Mouse (Mus musculus): ENCODE results near the gene Gimap4. TPM values are rescaled to one million over a fixed set of nuclear protein-coding genes. Genes with fewer than 3 reads are reported as not detected.

Gimap4 gene
- polyA plus RNA-seq, 1 experiment: 9.3 TPM

DNA sequence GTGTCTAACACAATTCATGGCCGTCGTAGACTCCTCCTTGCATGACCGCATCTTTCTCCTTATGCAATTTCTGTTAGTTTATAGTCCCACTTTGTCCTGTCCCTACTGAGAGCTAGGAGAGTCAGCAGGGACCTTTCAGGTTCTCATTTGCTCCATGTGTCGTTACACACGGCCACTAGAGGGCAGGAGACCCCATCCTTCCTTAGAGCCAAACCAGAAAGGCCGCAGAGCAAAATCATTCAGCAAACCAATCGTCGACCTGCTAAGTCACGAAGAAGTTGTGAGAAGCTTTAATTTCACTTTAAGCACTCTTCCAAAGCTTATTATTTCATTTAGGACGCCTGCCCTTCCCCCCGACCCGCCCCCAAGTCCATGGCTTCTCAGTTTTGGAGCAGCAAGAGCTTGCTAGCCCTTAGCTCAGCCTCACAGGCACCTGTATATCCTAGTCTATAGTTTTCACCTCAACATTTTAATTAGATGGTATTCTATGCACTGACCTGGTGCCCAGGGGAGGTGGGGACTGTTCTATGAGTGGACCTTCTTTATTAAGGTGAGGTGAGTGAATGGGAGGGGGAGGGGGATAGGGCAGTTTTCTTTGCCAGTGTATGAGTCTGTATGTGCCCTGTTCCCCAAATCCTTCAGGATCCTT is 38.6 kb upstream of the Gimap4 start:
- Histone ChIP-seq H3K4me3 (ENCODE audit: low read depth, low read length) (no peak overlapping the region), H3K4me1 (ENCODE audit: control insufficient read depth, insufficient read depth, insufficient read length, low read length) (peaks cover 6% of the 10 kb centered on the region), H3K27ac (ENCODE audit: insufficient read depth, low read depth, low read length) (no peak overlapping the region; the same call in 1 of the 2 replicates), H3K27me3 (ENCODE audit: control insufficient read depth, insufficient read depth, low read length) (no peaks in the 10 kb centered on the region), H3K36me3 (ENCODE audit: control insufficient read depth, insufficient read depth, low read length) (no peaks in the 10 kb centered on the region)
- TF ChIP-seq POLR2A (IDR thresholded peaks at IDR 0.05; ENCODE audit: low read depth, low read length): 0 out of 2 replicates have a peak, but pooled peaks have one; percentile 6
- TF ChIP-seq CTCF (IDR thresholded peaks at IDR 0.05; ENCODE audit: extremely low read depth, insufficient read length, insufficient replicate concordance, low read depth, low read length): peak; percentile 86; the same call in 1 of the 2 replicates
- 9% methylated on average over 12 of the region's 12 CpGs for WGBS

DNA sequence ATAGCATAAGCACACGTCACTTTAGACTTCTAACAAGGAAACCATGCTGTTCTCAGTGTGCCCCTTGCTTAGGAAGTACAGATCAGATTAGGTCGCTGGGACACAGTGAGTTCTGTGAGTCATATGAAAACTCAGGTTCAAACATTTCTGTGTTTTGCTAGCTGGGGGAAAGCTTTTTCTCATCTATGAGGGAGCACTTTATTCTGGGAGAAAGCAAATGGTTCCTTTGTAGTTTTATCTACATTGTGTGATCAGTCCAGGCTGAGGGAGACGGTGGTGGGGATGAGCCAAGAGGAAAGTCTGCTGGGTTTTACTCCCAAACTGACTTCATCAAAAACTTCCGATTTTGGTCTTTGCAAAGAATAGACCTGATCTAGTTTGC is 38.0 kb upstream of the Gimap4 start:
- WGBS: 87% methylated on average over 4 of the region's 4 CpGs
- no peaks in the 10 kb centered on the region for H3K36me3 ChIP-seq (ENCODE audit: control insufficient read depth, insufficient read depth, low read length)
- TF ChIP-seq POLR2A (IDR thresholded peaks at IDR 0.05; ENCODE audit: low read depth, low read length) (no peak), CTCF (IDR thresholded peaks at IDR 0.05; ENCODE audit: extremely low read depth, insufficient read length, insufficient replicate concordance, low read depth, low read length) (no peak)

DNA sequence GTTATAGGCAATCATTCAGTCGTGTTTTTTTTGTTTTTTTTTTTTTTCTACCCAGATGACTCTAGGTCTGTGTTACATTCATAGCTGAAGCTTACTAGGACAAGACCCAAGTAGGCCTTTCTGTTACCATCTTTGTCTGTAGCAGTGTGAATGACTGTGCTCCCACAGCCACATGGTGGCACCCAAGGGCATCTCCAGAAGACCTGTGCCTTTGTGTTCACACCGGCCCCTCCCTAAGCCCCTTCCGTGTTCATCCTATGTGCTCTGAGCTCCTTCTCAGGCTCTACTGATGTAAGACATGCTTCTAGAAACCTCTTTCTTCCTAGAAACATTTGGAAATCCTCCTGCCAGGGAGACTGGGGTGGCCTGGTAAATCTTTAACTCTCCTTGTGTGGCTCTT is 37.4 kb upstream of the Gimap4 start, which contains the start of gene Gimap8:
Gene Gimap8 (plus strand): TSS at position 240 of the 400 bp plus-strand sequence.
- TF ChIP-seq POLR2A (IDR thresholded peaks at IDR 0.05; ENCODE audit: low read depth, low read length) (no peak), CTCF (IDR thresholded peaks at IDR 0.05; ENCODE audit: extremely low read depth, insufficient read length, insufficient replicate concordance, low read depth, low read length) (peak; percentile 50; the same call in 1 of the 2 replicates)
- 18% methylated on average over 3 of the region's 3 CpGs for WGBS
- Histone ChIP-seq H3K36me3 (ENCODE audit: control insufficient read depth, insufficient read depth, low read length) (peaks cover 2% of the 10 kb centered on the region; the same call in 1 of the 2 replicates), H3K4me3 (ENCODE audit: low read depth, low read length) (peak within 1 kb of the TSS; percentile 46), H3K27me3 (ENCODE audit: control insufficient read depth, insufficient read depth, low read length) (no peaks in the 10 kb centered on the region), H3K4me1 (ENCODE audit: control insufficient read depth, insufficient read depth, insufficient read length, low read length) (peaks cover 6% of the 10 kb centered on the region), H3K27ac (ENCODE audit: insufficient read depth, low read depth, low read length) (peak within 1 kb of the TSS; percentile 52)

More for the DNA sequence above, 38.0 kb upstream of the Gimap4 start:
- no peak overlapping the region for H3K4me3 ChIP-seq (ENCODE audit: low read depth, low read length)
- peaks cover 6% of the 10 kb centered on the region for H3K4me1 ChIP-seq (ENCODE audit: control insufficient read depth, insufficient read depth, insufficient read length, low read length)
- H3K27ac ChIP-seq (ENCODE audit: insufficient read depth, low read depth, low read length): no peak overlapping the region
- H3K27me3 ChIP-seq (ENCODE audit: control insufficient read depth, insufficient read depth, low read length): no peaks in the 10 kb centered on the region

DNA sequence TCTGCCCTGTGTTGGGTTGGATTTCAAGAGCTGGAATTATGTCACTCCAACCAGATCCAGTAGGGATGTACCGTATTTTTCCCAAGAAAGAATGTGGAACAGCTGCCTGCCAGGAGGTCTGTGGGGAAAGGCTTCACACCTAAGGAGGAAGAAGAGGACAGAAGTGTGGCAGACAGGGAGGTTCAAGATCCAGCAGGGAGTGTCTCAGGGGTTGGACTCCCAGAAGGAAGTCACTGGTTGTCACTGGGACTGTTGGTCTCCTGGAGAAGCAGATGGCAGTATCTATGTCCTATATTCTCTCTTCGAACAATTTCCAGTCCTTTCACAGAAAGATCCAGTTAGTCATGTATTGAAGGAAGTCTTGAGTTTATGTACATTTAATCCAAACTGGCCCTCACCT is 36.7 kb upstream of the Gimap4 start:
- WGBS: 59% methylated on average over 2 of the region's 2 CpGs
- TF ChIP-seq CTCF (IDR thresholded peaks at IDR 0.05; ENCODE audit: extremely low read depth, insufficient read length, insufficient replicate concordance, low read depth, low read length) (no peak), POLR2A (IDR thresholded peaks at IDR 0.05; ENCODE audit: low read depth, low read length) (no peak)
- Histone ChIP-seq H3K27me3 (ENCODE audit: control insufficient read depth, insufficient read depth, low read length) (no peaks in the 10 kb centered on the region), H3K4me1 (ENCODE audit: control insufficient read depth, insufficient read depth, insufficient read length, low read length) (peaks cover 6% of the 10 kb centered on the region), H3K4me3 (ENCODE audit: low read depth, low read length) (peak overlapping the region; percentile 46), H3K36me3 (ENCODE audit: control insufficient read depth, insufficient read depth, low read length) (peaks cover 2% of the 10 kb centered on the region; the same call in 1 of the 2 replicates), H3K27ac (ENCODE audit: insufficient read depth, low read depth, low read length) (peak overlapping the region; percentile 52)

GRCm38 (mm10) chr6:48648779-48649178 is 35.6 kb upstream of the Gimap4 start:
- no peak overlapping the region for H3K27ac ChIP-seq (ENCODE audit: insufficient read depth, low read depth, low read length)

GRCm38 (mm10) chr6:48650041-48650440 is 34.3 kb upstream of the Gimap4 start:
- TF ChIP-seq CTCF (IDR thresholded peaks at IDR 0.05; ENCODE audit: extremely low read depth, insufficient read length, insufficient replicate concordance, low read depth, low read length) (no peak), POLR2A (IDR thresholded peaks at IDR 0.05; ENCODE audit: low read depth, low read length) (no peak)
- H3K27ac ChIP-seq (ENCODE audit: insufficient read depth, low read depth, low read length): no peak overlapping the region
- H3K27me3 ChIP-seq (ENCODE audit: control insufficient read depth, insufficient read depth, low read length): no peaks in the 10 kb centered on the region
- 91% methylated on average over 9 of the region's 9 CpGs for WGBS
- no peak overlapping the region for H3K4me3 ChIP-seq (ENCODE audit: low read depth, low read length)
- H3K36me3 ChIP-seq (ENCODE audit: control insufficient read depth, insufficient read depth, low read length): peaks cover 2% of the 10 kb centered on the region; the same call in 1 of the 2 replicates
- H3K4me1 ChIP-seq (ENCODE audit: control insufficient read depth, insufficient read depth, insufficient read length, low read length): peaks cover 6% of the 10 kb centered on the region

More at GRCm38 (mm10) chr6:48648779-48649178, 35.6 kb upstream of the Gimap4 start:
- peaks cover 6% of the 10 kb centered on the region for H3K4me1 ChIP-seq (ENCODE audit: control insufficient read depth, insufficient read depth, insufficient read length, low read length)
- 90% methylated on average over 4 of the region's 4 CpGs for WGBS
- no peak for TF ChIP-seq POLR2A (IDR thresholded peaks at IDR 0.05; ENCODE audit: low read depth, low read length)
- no peak for TF ChIP-seq CTCF (IDR thresholded peaks at IDR 0.05; ENCODE audit: extremely low read depth, insufficient read length, insufficient replicate concordance, low read depth, low read length)
- H3K36me3 ChIP-seq (ENCODE audit: control insufficient read depth, insufficient read depth, low read length): peaks cover 2% of the 10 kb centered on the region; the same call in 1 of the 2 replicates
- no peaks in the 10 kb centered on the region for H3K27me3 ChIP-seq (ENCODE audit: control insufficient read depth, insufficient read depth, low read length)
- no peak overlapping the region for H3K4me3 ChIP-seq (ENCODE audit: low read depth, low read length)

DNA sequence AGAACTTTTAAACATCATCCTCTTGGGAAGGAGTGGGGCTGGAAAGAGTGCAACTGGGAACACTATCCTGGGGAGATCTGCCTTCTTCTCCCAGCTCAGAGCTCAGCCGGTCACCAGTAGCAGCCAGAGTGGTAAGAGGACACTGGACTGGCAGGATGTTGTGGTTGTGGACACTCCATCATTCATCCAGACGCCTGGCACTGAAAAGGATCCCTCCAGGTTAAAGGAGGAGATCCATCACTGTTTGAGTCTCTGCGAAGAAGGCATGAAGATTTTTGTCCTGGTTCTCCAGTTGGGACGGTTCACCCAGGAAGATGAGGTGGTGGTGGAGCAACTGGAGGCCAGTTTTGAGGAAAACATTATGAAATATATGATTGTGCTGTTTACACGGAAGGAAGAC is 25.6 kb upstream of the Gimap4 start:
- WGBS: 80% methylated on average over 5 of the region's 5 CpGs
- Histone ChIP-seq H3K4me3 (ENCODE audit: low read depth, low read length) (no peak overlapping the region), H3K27me3 (ENCODE audit: control insufficient read depth, insufficient read depth, low read length) (no peaks in the 10 kb centered on the region), H3K27ac (ENCODE audit: insufficient read depth, low read depth, low read length) (no peak overlapping the region), H3K4me1 (ENCODE audit: control insufficient read depth, insufficient read depth, insufficient read length, low read length) (no peaks in the 10 kb centered on the region), H3K36me3 (ENCODE audit: control insufficient read depth, insufficient read depth, low read length) (no peaks in the 10 kb centered on the region)
- no peak for TF ChIP-seq CTCF (IDR thresholded peaks at IDR 0.05; ENCODE audit: extremely low read depth, insufficient read length, insufficient replicate concordance, low read depth, low read length)
- TF ChIP-seq POLR2A (IDR thresholded peaks at IDR 0.05; ENCODE audit: low read depth, low read length): no peak

Data from small intestine, adult 2 months (tissue).